Mouse (Mus musculus) heart, adult 2 months (tissue): ENCODE results near the gene Iglon5. TPM values are rescaled to one million over a fixed set of nuclear protein-coding genes. Genes with fewer than 3 reads are reported as not detected.

Experiments
- DNase-seq, 2 experiments: peaks; one replicate each; pipeline ENCODE4 v3.0.0; 2021
- H3K27ac ChIP-seq: fragments of 200-600 bp; 2 replicates; pipeline ENCODE4 v1.8.1; 2022
- H3K27me3 ChIP-seq: fragments of 200-500 bp; 2 replicates; pipeline ENCODE4 v1.6.1; 2012; ENCODE audit warnings: mild to moderate bottlenecking, low read length, inconsistent platforms, mixed read lengths; ENCODE audit not compliant: control insufficient read depth, insufficient read depth
- H3K36me3 ChIP-seq: fragments of 200-500 bp; 2 replicates; pipeline ENCODE4 v1.6.1; 2012; ENCODE audit warnings: low read length, inconsistent platforms; ENCODE audit not compliant: control insufficient read depth, insufficient read depth
- H3K4me1 ChIP-seq: fragments of 200-500 bp; 2 replicates; pipeline ENCODE4 v1.6.1; 2011; ENCODE audit warnings: low read length; ENCODE audit not compliant: control insufficient read depth, insufficient read depth
- H3K4me3 ChIP-seq: fragments of 200-600 bp; 2 replicates; pipeline ENCODE4 v1.8.1; 2022
- H3K79me2 ChIP-seq: fragments of 200-500 bp; replicated peaks from 2 replicates; pipeline ENCODE4 v1.6.1; 2012; ENCODE audit warnings: mild to moderate bottlenecking, inconsistent platforms, low read length, moderate library complexity, mixed read lengths; ENCODE audit not compliant: control insufficient read depth, insufficient read depth
- H3K9ac ChIP-seq: fragments of 200-500 bp; 2 replicates; pipeline ENCODE4 v1.6.1; 2012; ENCODE audit warnings: low read depth, mild to moderate bottlenecking, control low read depth, inconsistent platforms, low read length, mixed read lengths
- CTCF ChIP-seq: fragments of 200-600 bp; IDR thresholded peaks from 2 replicates; pipeline ENCODE4 v1.8.1; 2022; ENCODE audit warnings: antibody characterized with exemption, mild to moderate bottlenecking, moderate library complexity
- EP300 ChIP-seq: fragments of 200-500 bp; IDR thresholded peaks from 2 replicates; pipeline ENCODE4 v1.6.1; 2011; ENCODE audit warnings: low read depth, low read length, control low read depth; ENCODE audit not compliant: insufficient read depth
- POLR2A ChIP-seq: fragments of 200-500 bp; IDR thresholded peaks from 2 replicates; pipeline ENCODE4 v1.6.1; 2011; ENCODE audit warnings: mild to moderate bottlenecking, low read depth, low read length, control low read depth; ENCODE audit not compliant: insufficient read depth
- WGBS: fragments of 180-500 bp; shearing (Covaris S2); methylation state at CpG from one replicate; pipeline ENCODE4 v1.1.7; 2018; 5-methylcytosine and 5-hydroxymethylcytosine counted together
- intact Hi-C: fragments of 180-260 bp; cut with DNase I; formaldehyde crosslinking; loops from one replicate; pipeline ENCODE4 v1.15.1; 2025
- microRNA-seq, 2 experiments: library from miRNA; unstranded; fragments of <30 nt; microRNA quantifications; one replicate each; pipeline ENCODE4 v1.2.0; 2021
- polyA plus RNA-seq: library from polyadenylated mRNA; depleted of rRNA; stranded (reverse); fragments of >200 nt; gene quantifications from 2 replicates; pipeline ENCODE4 v1.2.3, GENCODE M21; 2012; rRNA removed
- total RNA-seq, 2 experiments: library from RNA; stranded (reverse); gene quantifications; 2 replicates each; pipeline ENCODE4 v1.2.3; 2021

Gene Iglon5
- total and polyA plus RNA-seq, 3 experiments, result 0.14 to 0.78 (median 0.16) TPM

- Histone ChIP-seq H3K36me3 (no peaks in the 10 kb centered on the region), H3K27ac (no peak overlapping the region), H3K4me3 (no peak overlapping the region), H3K79me2 (no peaks in the 10 kb centered on the region), H3K9ac (no peak overlapping the region), H3K27me3 (no peaks in the 10 kb centered on the region), H3K4me1 (no peaks in the 10 kb centered on the region)
- WGBS, result 84% methylated on average over 5 of the region's 5 CpGs
- intact Hi-C loops, result no loop called here
- TF ChIP-seq EP300, result no peak
- no peak for TF ChIP-seq CTCF
- TF ChIP-seq POLR2A, result no peak
- no peak for DNase-seq
These were observed 55.2 kb downstream of the Iglon5 start for GRCm38 (mm10) chr7:43434676-43435075.

DNA sequence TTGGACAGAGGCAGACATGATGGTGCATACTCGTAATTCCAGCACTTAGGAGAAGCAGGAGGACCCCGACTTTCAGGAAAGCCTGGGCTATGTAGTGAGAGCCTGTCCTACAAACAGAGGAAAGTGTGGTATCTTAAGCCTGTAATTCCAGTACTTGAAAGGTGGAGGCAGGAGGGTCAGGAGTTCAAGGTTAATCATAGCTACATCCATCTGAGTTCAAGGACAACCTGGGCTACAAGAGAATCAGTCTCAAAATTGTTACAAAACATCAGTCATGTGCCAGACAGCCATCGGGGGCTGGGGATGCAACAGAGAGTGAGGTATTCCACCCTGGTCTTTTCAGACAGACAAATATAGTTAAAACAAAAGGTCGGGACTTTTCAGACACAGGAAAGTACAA, 57.0 kb downstream of the Iglon5 start:
- intact Hi-C loops, result no loop called here

GRCm38 (mm10) chr7:43429500-43429899, 60.4 kb downstream of the Iglon5 start:
- WGBS, result 44% methylated on average over 4 of the region's 4 CpGs
- intact Hi-C loops, result no loop called here

More for the DNA sequence above, 57.0 kb downstream of the Iglon5 start:
- Histone ChIP-seq H3K4me3 (no peak overlapping the region), H3K9ac (no peak overlapping the region), H3K36me3 (no peaks in the 10 kb centered on the region), H3K27me3 (no peaks in the 10 kb centered on the region), H3K27ac (no peak overlapping the region), H3K4me1 (no peaks in the 10 kb centered on the region), H3K79me2 (no peaks in the 10 kb centered on the region)
- no peak for DNase-seq
- no peak for TF ChIP-seq CTCF
- TF ChIP-seq POLR2A, result no peak
- TF ChIP-seq EP300, result no peak
- WGBS, result 54% methylated on average over 4 of the region's 4 CpGs

DNA sequence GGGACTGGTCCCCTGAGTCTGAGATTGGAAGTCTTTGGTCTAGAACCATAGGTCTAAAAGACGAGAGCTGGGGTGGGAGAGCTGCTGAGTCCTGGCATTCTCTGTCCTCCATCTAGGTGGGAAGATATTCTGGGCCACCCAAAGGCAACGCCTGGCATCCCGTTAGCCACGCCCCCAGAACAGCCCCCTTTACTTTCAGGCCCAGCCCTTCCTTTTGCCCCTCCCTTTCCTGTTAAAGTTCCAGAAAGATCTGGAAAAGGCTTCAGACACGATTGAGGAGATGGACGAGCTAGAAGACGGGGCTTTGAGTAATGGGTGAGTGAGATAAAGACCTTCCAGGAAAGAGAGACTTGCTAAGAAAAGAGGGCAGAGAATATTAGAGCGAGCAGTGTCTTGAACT, 62.5 kb downstream of the Iglon5 start, which contains the start of gene Lim2:
TSS of gene Lim2 (plus strand) at position 265 of the 400 bp plus-strand sequence.
- Histone ChIP-seq H3K79me2 (no peaks in the 10 kb centered on the region), H3K9ac (no peak within 1 kb of the TSS)
- no peak for DNase-seq

More at GRCm38 (mm10) chr7:43429500-43429899, 60.4 kb downstream of the Iglon5 start:
- Histone ChIP-seq H3K9ac (no peak overlapping the region), H3K36me3 (no peaks in the 10 kb centered on the region), H3K4me3 (no peak overlapping the region), H3K79me2 (no peaks in the 10 kb centered on the region), H3K27ac (no peak overlapping the region), H3K27me3 (no peaks in the 10 kb centered on the region), H3K4me1 (no peaks in the 10 kb centered on the region)
- DNase-seq, result no peak
- TF ChIP-seq CTCF, result no peak
- TF ChIP-seq EP300, result no peak
- no peak for TF ChIP-seq POLR2A

GRCm38 (mm10) chr7:43423991-43424625, 65.8 kb downstream of the Iglon5 start:
- Histone ChIP-seq H3K79me2 (no peaks in the 10 kb centered on the region), H3K36me3 (no peaks in the 10 kb centered on the region), H3K27me3 (no peaks in the 10 kb centered on the region), H3K9ac (no peak overlapping the region), H3K4me1 (no peaks in the 10 kb centered on the region), H3K4me3 (no peak overlapping the region), H3K27ac (no peak overlapping the region)
- intact Hi-C loops, result loop anchor here (1.0 kb wide), 2 partner anchors 42 to 471 kb away; no protein-coding TSS in a partner anchor
- TF ChIP-seq EP300 (no peak), POLR2A (no peak), CTCF (no peak)
- no peak for DNase-seq
- 62% methylated on average over 3 of the region's 3 CpGs for WGBS

More for the DNA sequence above, 62.5 kb downstream of the Iglon5 start, which contains the start of gene Lim2:
- 69% methylated on average over 8 of the region's 8 CpGs for WGBS
- H3K36me3 ChIP-seq, result no peaks in the 10 kb centered on the region
- no peak within 1 kb of the TSS for H3K4me3 ChIP-seq
- no peak within 1 kb of the TSS for H3K27ac ChIP-seq
- TF ChIP-seq EP300, result no peak
- no peak for TF ChIP-seq CTCF
- no peak for TF ChIP-seq POLR2A
- H3K4me1 ChIP-seq, result no peaks in the 10 kb centered on the region
- intact Hi-C loops, result no loop called here
- H3K27me3 ChIP-seq, result no peaks in the 10 kb centered on the region

- no peak overlapping the region for H3K9ac ChIP-seq
- H3K27me3 ChIP-seq, result no peaks in the 10 kb centered on the region
- no peak overlapping the region for H3K4me3 ChIP-seq
- DNase-seq, result peak; percentile 80 to 89
- H3K79me2 ChIP-seq, result no peaks in the 10 kb centered on the region
- intact Hi-C loops, result loop anchor here (1.0 kb wide), 2 partner anchors 43 to 472 kb away; no protein-coding TSS in a partner anchor
- no peak overlapping the region for H3K27ac ChIP-seq
- no peaks in the 10 kb centered on the region for H3K4me1 ChIP-seq
- peak; percentile 68; the same call in 1 of the 2 replicates for TF ChIP-seq EP300
- no peak; the same call in 1 of the 2 replicates for TF ChIP-seq CTCF
- no peak for TF ChIP-seq POLR2A
- no peaks in the 10 kb centered on the region for H3K36me3 ChIP-seq
- 6% methylated on average over 11 of the region's 11 CpGs for WGBS
These were observed 66.8 kb downstream of the Iglon5 start for GRCm38 (mm10) chr7:43422995-43423617.

Small RNA genes within 50 kb of the gene (microRNA-seq; reads per million reads assigned to microRNA genes)
- gene Mir7051, result 3.4 to 6.2 reads per million in 2 experiments

Other genes with a start within 250 kb of the Iglon5 start
- 10 to 100 TPM; 11.5 to 15.1 TPM for gene Zfp715, start 176.8 kb downstream of the Iglon5 start, total RNA-seq
- gene Zfp715, start 176.8 kb downstream of the Iglon5 start, polyA plus RNA-seq, result 6.6 and 11.0 TPM in 2 replicates
- not detected for gene Siglecf, start 138.7 kb downstream of the Iglon5 start, total RNA-seq
- gene Siglecf, start 138.7 kb downstream of the Iglon5 start, polyA plus RNA-seq, result 0.14 and 0.20 TPM in 2 replicates
- under 1 TPM; 0.18 to 0.50 TPM for gene Siglecg, start 81.9 kb downstream of the Iglon5 start, total RNA-seq
- 2.0 and 3.2 TPM in 2 replicates for gene Siglecg, start 81.9 kb downstream of the Iglon5 start, polyA plus RNA-seq
- gene Lim2, start 62.4 kb downstream of the Iglon5 start, total RNA-seq, result not detected
- gene Lim2, start 62.4 kb downstream of the Iglon5 start, polyA plus RNA-seq, result not detected in 2 replicates
- gene Nkg7, start 53.0 kb downstream of the Iglon5 start, total RNA-seq, result not detected
- gene Nkg7, start 53.0 kb downstream of the Iglon5 start, polyA plus RNA-seq, result 1.6 and 4.9 TPM in 2 replicates
- gene Cldnd2, start 49.3 kb downstream of the Iglon5 start, total RNA-seq, result not detected
- not detected in 2 replicates for gene Cldnd2, start 49.3 kb downstream of the Iglon5 start, polyA plus RNA-seq
- gene Etfb, start 46.0 kb downstream of the Iglon5 start, total RNA-seq, result 1,000 to 10,000 TPM; 1,250 to 1,384 TPM
- gene Etfb, start 46.0 kb downstream of the Iglon5 start, polyA plus RNA-seq, result 731 and 1,097 TPM in 2 replicates
- gene Gm45233, start 45.9 kb downstream of the Iglon5 start, total RNA-seq, result under 1 TPM; 0.73 to 0.82 TPM
- 2.2 and 4.7 TPM in 2 replicates for gene Gm45233, start 45.9 kb downstream of the Iglon5 start, polyA plus RNA-seq
- 1 to 10 TPM; 1.0 to 1.1 TPM for gene Vsig10l, start 26.9 kb downstream of the Iglon5 start, total RNA-seq
- 3.0 TPM in 2 replicates for gene Vsig10l, start 26.9 kb downstream of the Iglon5 start, polyA plus RNA-seq
- not detected for gene 4931406B18Rik, start 15.9 kb upstream of the Iglon5 start, total RNA-seq
- not detected in 2 replicates for gene 4931406B18Rik, start 15.9 kb upstream of the Iglon5 start, polyA plus RNA-seq
- 1 to 10 TPM; 2.4 to 3.5 TPM for gene Cd33, start 54.4 kb upstream of the Iglon5 start, total RNA-seq
- gene Cd33, start 54.4 kb upstream of the Iglon5 start, polyA plus RNA-seq, result 7.6 and 7.9 TPM in 2 replicates
- under 1 TPM; 0.86 to 0.93 TPM for gene Zfp658, start 72.2 kb upstream of the Iglon5 start, total RNA-seq
- gene Zfp658, start 72.2 kb upstream of the Iglon5 start, polyA plus RNA-seq, result 0.70 and 1.0 TPM in 2 replicates
- 1 to 10 TPM; 3.8 to 5.9 TPM for gene Zfp719, start 89.5 kb upstream of the Iglon5 start, total RNA-seq
- 1.4 and 3.3 TPM in 2 replicates for gene Zfp719, start 89.5 kb upstream of the Iglon5 start, polyA plus RNA-seq
- gene Zfp819, start 117.1 kb upstream of the Iglon5 start, total RNA-seq, result not detected
- not detected in 2 replicates for gene Zfp819, start 117.1 kb upstream of the Iglon5 start, polyA plus RNA-seq
- gene Ceacam18, start 144.6 kb upstream of the Iglon5 start, total RNA-seq, result not detected
- gene Ceacam18, start 144.6 kb upstream of the Iglon5 start, polyA plus RNA-seq, result not detected in 2 replicates
- 1 to 10 TPM; 1.6 to 1.9 TPM for gene Siglece, start 170.1 kb upstream of the Iglon5 start, total RNA-seq
- 1.7 and 2.1 TPM in 2 replicates for gene Siglece, start 170.1 kb upstream of the Iglon5 start, polyA plus RNA-seq
- gene Ctu1, start 181.9 kb upstream of the Iglon5 start, total RNA-seq, result 1 to 10 TPM; 3.1 to 3.2 TPM
- 2.5 and 3.2 TPM in 2 replicates for gene Ctu1, start 181.9 kb upstream of the Iglon5 start, polyA plus RNA-seq
- gene Klk14, start 200.3 kb upstream of the Iglon5 start, total RNA-seq, result under 1 TPM in 1 of 2 experiments, not detected in 1; 0.30 TPM
- 0.44 and 0.45 TPM in 2 replicates for gene Klk14, start 200.3 kb upstream of the Iglon5 start, polyA plus RNA-seq
- not detected for gene Klk13, start 222.5 kb upstream of the Iglon5 start, total RNA-seq
- 0.18 and 0.35 TPM in 2 replicates for gene Klk13, start 222.5 kb upstream of the Iglon5 start, polyA plus RNA-seq